Mouse (Mus musculus): ENCODE measurements at regions not wholly inside any gene's neighbourhood (a gene's known extent, or its start where the extent isn't known, plus 50 kb on each side); places are given as distances from the start of the nearest gene placed in this dataset.

DNA sequence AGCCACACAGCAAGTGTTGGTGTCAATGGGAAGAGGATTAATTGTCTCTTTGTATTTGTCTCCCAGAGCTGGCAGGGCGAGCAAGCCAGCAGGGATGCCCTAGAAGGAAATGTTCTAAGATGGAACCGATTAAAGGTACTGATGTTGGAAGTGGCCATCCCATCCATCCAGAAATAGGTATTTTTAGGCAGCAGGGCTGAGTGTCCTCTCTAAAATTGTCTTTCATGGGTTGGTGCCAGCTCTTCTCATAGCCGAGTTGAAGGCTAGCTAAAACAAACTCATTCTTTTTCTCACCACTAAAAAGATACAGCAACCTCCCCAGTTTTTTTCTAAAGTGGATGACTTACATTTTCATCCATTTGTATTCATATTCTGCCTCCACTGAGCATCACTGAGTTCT lies 120.2 kb upstream of the Xylt1 start:
- no peak for DNase-seq (ENCODE audit: low spot score)

DNA sequence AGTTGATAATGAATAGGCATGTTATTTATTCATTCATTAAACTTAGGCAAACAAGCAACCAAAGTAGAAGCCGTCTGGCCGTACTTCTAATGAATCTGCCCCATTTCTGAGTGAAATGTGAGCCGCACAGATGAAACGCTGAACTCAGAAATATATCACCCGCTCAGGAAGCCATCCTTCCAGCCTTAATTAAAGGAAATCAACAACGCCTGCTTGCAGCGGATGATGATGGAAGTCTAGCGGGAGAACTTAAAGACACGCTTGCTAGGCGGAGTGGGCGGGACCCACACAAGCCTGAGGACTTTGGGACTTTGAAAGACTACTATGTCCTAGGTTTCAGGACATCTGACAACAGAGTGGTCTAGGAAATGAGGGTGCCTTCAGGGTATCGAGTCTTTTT lies 117.7 kb upstream of the Xylt1 start:
- DNase-seq (ENCODE audit: low spot score) = no peak

DNA sequence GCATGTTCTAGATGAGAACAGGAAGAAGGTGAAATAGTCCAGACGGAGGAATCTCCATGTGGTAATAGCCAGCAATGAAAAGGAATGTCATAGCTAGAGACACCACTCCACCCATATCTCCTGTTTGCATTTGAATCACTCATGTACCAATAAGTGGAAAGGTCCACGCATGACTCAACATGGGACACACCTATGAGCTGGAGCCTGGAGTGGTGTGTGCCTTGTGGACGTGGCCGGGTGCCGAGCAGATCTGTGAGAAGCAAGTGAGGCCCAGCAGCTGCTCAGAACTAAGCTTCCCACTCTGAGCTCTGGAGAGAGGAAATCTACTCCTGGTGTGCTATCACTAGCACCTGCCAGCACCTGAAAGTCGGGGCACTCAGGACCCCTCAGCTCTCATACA lies 116.4 kb upstream of the Xylt1 start:
- no peak for DNase-seq (ENCODE audit: low spot score)

DNA sequence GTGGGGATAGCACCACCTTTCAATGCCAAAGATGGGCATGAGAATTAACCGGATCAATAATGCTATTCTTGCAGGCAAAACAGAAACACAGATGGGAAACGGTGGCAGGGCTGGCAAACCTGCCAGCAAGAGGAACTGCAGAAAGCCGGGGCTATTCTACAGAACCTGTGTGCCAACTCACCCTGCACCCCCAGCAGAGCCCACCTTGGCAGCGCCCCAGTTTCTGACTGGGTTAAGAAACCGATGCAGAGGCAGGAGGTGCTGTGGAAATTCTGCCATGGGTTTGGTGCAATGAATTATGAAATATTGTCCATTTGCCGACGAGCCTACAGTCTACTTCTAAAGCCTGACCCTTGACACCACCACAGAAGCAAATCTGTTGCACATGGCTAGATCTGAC lies 112.7 kb upstream of the Xylt1 start:
- no peak for DNase-seq (ENCODE audit: low spot score)

DNA sequence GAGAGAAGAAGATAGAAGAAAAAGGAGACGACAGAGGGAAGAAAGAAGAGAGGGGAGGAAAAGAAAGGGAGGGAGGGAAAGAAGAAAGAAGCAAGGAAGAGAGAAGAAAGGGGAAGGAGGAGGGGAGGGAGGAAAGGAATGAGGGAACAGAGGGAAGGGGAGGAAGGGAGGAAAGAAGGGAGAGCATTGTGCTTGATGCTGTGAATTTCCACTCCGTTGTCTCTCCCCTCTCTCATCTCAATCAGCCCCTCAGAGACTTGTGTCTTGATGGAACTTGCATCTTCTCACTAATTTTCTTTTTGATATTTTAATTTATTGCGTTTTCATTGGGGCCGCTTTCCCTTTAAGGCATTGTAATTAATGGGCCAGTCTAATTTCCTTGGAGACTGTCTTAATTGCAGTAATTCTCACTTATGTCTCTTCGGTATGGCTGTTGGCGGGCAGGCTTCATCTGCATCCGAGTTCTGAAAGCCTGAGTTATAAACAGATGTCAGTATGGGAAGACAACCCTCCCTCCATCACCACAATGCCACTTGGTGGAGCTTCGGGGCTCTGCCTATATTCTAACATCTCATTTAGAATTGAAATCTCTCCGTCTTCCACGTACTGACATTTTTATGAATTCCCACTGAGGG lies 111.4 kb upstream of the Xylt1 start:
- no peak for DNase-seq (ENCODE audit: low spot score)

DNA sequence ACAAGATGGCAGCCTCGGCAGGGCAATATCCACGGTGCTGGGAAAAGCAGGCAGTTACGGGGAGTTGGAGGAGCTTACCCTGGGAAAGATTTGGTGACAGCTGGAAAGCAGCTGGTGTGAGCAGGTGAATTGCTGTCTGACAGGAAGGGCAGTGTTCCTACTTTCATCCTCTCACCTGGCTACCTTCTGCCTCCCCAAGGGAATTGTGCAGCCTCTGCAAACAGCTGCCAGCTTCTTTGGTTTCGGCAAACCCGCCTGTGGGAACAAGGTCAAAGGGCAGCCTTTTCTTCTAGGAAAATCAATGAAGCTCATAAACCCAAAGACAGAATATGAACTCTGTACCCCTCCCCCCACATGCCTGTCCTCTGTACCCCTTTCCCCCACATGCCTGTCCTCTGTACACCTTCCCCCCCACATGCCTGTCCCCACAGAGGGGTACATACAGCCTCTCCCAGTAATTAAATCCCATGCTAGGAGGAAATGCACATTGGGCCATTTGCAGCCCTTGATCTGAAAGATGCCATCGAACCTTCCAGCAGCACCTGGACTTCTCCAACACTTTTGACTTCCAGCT lies 102.3 kb upstream of the Xylt1 start:
- DNase-seq (ENCODE audit: low spot score) = no peak

DNA sequence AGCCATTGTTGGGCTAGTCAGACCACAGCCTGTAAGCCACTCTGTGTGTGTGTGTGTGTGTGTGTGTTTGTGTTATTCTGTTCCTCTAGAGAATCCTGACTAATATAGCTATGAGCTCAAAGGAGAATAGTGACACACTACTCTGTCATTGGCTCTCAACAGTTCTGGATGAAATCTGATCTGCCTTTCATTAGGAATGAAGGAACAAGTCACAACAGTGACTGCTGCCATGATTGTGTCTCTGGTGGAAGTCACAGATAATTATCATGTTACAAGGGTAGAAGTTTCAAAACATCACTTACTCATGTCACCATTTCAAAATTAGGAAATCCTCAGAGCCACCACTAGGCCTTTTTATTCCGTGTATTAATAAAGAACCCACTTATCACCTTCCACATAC lies 98.6 kb upstream of the Xylt1 start:
- no peak for DNase-seq (ENCODE audit: low spot score)

DNA sequence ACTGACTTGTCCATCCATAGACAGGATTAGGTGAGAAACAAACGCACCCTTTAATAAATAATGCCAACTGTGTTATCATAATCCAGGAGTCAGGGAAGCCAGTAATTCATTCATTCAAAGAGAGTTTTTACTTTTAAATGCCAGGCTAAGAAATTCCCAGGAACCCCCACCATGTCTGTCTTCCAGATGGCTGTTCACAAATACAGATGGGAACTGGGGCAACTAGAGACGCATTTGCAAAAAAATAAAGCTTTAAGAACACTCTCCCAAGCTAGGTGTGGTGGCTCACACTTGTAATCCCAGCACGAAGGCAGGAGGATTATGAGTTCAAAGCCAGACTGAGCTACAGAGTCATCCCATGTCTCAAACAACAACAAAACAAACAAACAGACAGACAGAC lies 95.6 kb upstream of the Xylt1 start:
- DNase-seq (ENCODE audit: low spot score) = no peak

DNA sequence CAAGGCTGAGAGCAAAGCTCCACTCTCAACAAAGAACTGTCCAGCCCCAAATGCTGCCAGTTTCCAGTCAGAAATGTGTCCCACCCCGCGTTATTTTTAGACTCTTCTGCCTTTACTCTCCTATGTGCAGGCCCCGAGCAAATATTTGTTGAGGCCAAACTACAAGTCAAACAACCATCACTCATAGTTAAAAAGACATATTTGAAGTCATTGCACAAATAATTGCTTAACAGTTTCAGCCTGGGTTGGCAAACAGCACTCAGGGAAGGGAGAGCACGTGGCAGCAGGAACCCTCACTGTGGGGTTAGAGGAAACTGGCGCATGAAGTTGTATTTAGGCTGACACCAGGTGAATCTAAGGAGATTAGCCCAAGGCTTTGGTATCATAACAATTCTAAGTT lies 94.8 kb upstream of the Xylt1 start:
- DNase-seq (ENCODE audit: low spot score) = no peak

DNA sequence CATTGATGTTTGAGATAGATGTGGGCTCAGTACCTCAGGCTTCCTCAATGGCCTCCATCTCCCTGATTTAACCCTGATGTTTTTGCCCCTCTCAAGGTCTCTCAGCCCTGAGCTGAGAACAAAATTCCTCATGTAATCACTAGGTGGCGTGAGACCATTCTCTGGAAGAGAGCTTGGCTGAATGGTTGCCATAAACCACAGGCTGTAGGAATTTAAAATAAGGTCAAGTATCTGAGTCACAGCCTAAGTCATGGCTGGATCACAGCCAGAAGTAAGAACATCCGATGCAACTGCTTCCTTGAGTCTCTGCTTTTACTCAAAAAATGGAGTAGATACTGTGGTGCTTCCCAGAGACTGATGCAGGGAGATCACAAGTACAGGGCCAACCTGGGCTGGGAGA lies 77.1 kb upstream of the Xylt1 start:
- peak; percentile 63 for DNase-seq (ENCODE audit: low spot score)

DNA sequence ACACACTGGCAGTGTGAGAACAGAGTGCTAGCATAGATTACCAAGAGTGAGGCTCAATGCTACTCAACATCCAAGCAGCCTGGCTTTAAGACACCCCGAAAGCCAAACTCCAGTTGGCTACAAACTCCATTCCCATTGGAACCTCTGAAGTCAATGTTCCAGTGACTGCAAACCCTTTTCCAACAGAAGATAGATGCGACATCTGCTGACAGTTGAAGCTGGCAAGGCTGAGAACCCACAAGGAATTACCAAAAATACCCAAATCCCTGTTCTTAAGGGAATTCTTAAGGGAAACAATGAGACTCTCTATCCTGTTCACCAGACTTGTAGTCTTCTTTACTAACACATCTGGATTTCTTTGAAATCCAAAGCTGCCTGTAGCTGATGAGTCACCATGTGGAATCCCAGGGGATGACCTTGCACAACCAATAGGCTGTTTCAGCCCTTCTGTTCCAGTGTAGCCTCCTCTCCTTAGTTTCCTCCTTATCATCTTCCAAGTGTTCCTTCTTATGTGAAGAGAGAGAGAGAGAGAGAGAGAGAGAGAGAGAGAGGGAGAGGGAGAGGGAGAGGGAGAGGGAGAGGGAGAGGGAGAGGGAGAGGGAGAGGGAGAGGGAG lies 70.1 kb upstream of the Xylt1 start:
- DNase-seq (ENCODE audit: low spot score) = peak; percentile 76

DNA sequence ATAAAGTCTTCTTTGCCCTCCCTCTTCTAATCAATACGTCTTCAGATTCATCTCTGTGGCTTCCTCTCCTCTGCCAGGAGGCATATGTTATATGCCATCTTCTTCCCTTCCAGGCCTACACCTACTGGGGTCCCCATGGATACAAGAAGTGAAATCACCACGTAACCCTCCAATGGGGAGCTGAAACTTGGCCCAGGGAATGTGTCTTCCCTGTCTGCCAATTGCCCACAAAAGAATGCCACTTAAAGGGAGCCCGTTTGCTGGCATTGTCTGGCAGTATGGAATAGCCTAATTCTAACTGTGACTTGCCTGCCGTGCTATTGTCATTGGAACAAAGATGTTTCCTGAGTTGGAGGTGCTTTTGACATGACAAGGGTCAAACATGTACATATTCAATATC lies 69.5 kb upstream of the Xylt1 start:
- no peak for DNase-seq (ENCODE audit: low spot score)

DNA sequence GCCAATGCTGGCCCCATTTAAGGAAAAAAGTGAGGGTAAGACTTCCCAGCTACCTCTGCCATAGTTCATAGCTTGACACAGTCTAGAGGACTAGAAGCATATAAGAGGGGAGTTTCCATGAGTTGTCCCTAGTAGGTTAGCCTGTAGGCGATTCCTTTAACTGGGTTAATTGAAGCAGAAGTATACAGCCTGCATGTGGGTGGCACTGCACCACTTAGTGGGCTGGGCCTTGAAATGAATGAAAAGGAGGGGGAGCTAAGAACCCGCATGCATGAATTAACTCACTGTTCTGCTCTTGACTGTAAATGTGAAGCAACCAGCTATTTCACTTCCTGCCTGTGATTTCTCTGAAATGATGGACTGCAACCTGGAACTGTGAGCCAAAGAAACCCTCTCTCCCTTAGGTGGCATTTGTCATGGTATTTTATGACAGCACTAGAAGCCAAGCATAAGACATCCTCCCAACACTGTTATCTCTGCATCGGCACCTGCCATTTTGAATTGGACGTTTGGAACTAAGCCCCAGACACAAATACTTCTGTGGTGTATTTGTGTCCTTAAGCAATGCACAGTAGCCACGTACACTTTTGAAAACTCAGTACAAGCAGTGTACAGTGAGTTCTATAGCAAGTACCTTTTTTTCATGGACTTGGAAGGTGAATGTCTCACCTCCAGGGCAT lies 64.5 kb upstream of the Xylt1 start:
- no peak for DNase-seq (ENCODE audit: low spot score)

DNA sequence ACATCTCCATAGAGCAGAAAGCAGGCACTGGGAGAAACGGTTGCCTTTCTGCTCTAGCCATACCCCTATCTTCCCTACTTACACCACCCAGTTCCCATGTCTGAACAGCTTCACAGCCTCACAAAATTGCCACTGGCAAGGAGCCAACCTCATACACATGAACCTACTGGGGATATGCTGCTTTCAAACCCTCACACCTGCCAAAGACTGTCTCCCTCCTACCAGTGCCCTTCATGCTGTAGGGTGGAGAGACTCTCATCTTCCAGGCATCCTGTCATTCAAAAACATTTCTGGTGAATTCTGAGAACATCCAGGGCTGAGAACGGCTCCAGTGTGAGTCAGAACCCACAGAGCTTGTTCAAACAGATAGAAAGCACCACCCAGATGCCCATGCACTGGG lies 63.4 kb upstream of the Xylt1 start:
- no peak for DNase-seq (ENCODE audit: low spot score)

DNA sequence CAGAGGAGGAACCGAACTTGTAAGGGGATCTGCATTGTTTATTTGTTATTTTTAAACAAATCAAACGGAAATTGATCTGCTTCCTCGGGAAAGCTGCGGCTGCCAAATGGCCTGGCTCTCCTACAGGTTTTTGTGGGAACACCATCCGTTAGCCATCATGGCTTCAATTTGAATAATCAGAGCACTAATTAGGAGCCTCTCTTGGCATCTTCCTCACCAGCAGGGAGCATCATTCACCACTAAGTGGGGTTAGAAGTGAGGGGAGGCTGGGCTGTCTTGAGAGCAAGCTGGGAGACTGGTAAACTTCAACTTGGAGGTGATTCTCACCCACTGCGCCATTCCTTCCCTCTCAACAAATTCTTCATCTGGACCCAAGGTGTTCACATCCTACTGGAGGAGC lies 60.2 kb upstream of the Xylt1 start:
- no peak for DNase-seq (ENCODE audit: low spot score)

Measured in heart, adult 8-10 months (tissue).